Mouse (Mus musculus) hindbrain, embryonic 16.5 days (tissue): ENCODE results near the gene Nkx2-4. TPM values are rescaled to one million over a fixed set of nuclear protein-coding genes. Genes with fewer than 3 reads are reported as not detected.

Experiments
- polyA plus RNA-seq: library from polyadenylated mRNA; unstranded; fragments of >200 nt; fragmentation: Nextera tagmentation; extraction: Ambion mirVana; gene quantifications from 2 replicates; pipeline ENCODE4 v1.2.1, GENCODE M21; 2015

Nkx2-4 gene
- polyA plus RNA-seq, 1 experiment from 2014 or later: not detected

Other genes with a start within 250 kb of the Nkx2-4 start
- gene Kiz, start 229.6 kb downstream of the Nkx2-4 start, polyA plus RNA-seq: 22.9 and 23.1 TPM in 2 replicates
- gene Xrn2, start 72.4 kb downstream of the Nkx2-4 start, polyA plus RNA-seq: 58.5 and 67.4 TPM in 2 replicates
- gene Nkx2-2, start 108.8 kb upstream of the Nkx2-4 start, polyA plus RNA-seq: 3.3 and 4.2 TPM in 2 replicates